Mouse (Mus musculus) cerebellum, adult 11-12 months (tissue): ENCODE data around the gene Zfp781.
"Not testable (repeated sequence)": the region's sequence is repeated elsewhere in the genome, so short reads cannot be mapped to it uniquely, and the experiment has no call there.

Experiments
- DNase-seq: peaks from one replicate; pipeline ENCODE4 v3.0.0; 2022

The Zfp781 gene

GRCm38 (mm10) chr10:81929842-81930743, at the start of gene Zfp781:
Gene Zfp781, minus strand, starts transcription at chr10:81930480.
- not testable (repeated sequence) for DNase-seq

- peak; percentile 21 for DNase-seq
These were observed 48.2 kb upstream of the Zfp781 start for GRCm38 (mm10) chr10:81978365-81979003.

GRCm38 (mm10) chr10:81930744-81931118, 451 bp upstream of the Zfp781 start:
- DNase-seq = not testable (repeated sequence)

GRCm38 (mm10) chr10:81863409-81864407, 66.6 kb downstream of the Zfp781 start, which contains the start of gene Gm32687:
Gene Gm32687, plus strand, starts transcription at chr10:81863934.
- DNase-seq = peak; percentile 10
